Mouse (Mus musculus) left cerebral cortex, postnatal 14 days (tissue): ENCODE results near the gene Rgma. TPM values are rescaled to one million over a fixed set of nuclear protein-coding genes. Genes with fewer than 3 reads are reported as not detected.

ENCODE experiments used
- DNase-seq, 2 experiments: peaks; one replicate each; pipeline ENCODE4 v3.0.0; 2021 to 2022; ENCODE audit warnings: low spot score in 2 of 2, mixed read lengths in 1 of 2
- intact Hi-C: fragments of 180-260 bp; cut with DNase I; formaldehyde crosslinking; loops from one replicate; pipeline ENCODE4 v1.15.1; 2025
- total RNA-seq, 2 experiments: library from RNA; stranded (reverse); gene quantifications; 2 replicates each; pipeline ENCODE4 v1.2.3; 2021

The Rgma gene
- total RNA-seq, 2 experiments from 2014 or later: 84.6 to 103 TPM

DNA sequence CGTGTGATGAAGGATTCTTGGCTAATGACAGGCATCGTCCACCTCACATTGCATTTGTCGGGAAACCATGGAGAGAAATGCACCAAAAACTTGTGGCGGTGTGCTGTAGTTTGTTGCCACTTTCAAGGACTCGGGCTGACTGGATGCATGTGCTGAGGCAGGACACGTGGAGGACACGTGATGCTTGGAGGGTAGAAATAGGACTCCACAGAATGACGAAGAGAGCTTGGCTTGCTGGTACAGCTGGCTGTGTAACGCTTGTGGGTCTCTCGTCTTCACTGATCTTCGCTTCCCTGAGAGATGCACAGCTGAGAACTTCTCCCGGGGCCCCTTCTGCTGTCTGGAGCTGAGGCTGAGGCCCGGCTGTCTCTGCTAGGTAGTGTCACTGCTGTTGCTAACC, 47.9 kb downstream of the Rgma start:
- peak; percentile 72 to 86 for DNase-seq
- intact Hi-C loops: loop anchor here (2.0 kb wide), 1 partner anchor 1022 kb away; no protein-coding TSS in a partner anchor

GRCm38 (mm10) chr7:73424243-73424642, 48.9 kb downstream of the Rgma start:
- intact Hi-C loops: no loop called here
- no peak for DNase-seq

GRCm38 (mm10) chr7:73424705-73425104, 49.4 kb downstream of the Rgma start:
- DNase-seq: no peak
- intact Hi-C loops: no loop called here

DNA sequence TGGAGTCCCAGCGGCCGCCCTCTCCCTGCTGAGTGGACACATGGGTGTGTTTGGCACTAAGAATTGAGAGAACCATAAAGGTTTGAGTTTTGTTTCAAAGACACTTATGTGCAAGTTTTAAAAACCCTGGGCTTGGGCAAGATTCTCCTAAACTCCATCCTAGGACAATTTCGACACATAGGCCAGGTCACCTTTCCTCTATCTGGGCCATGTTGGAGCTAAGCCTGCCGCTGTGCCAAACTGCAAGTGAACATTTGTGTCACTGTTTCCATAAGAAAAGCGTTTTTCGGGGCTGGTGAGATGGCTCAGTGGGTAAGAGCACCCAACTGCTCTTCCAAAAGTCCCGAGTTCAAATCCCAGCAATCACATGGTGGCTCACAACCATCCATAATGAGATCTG, 50.1 kb downstream of the Rgma start:
- intact Hi-C loops: no loop called here

GRCm38 (mm10) chr7:73426235-73426634, 50.9 kb downstream of the Rgma start:
- no peak for DNase-seq
- intact Hi-C loops: no loop called here

More for the DNA sequence above, 50.1 kb downstream of the Rgma start:
- no peak for DNase-seq

DNA sequence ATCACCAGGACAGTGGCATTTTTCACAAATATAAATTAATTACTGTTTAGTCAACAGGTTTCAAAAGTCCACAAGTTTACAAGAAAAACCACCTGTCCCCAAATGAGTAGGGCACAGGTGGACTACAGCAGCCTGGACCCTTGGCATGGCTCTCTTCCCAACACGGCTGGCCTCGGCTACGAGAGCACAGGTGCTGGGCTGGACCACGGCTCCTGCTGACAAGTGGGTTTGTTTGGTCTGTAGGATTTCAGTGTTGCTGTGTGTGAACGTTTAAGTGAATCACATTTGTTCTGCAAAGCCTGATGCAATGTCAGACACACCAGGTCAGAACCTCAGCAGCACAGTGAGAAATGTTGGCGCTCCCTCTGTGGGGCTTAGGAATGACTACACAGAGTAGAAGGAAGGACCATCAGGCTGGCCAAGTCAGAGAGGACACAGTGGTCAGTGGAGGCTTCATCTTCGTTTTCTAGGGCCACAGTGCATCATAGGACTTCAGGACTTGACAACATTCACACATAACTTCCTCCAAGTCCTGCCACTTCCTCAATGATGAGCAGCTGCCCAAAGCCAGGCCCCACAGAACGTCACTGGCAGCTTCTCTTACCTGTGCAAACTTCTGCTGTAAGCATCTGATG, 51.6 kb downstream of the Rgma start:
- no peak for DNase-seq
- intact Hi-C loops: no loop called here

GRCm38 (mm10) chr7:73427794-73428193, 52.5 kb downstream of the Rgma start:
- DNase-seq: no peak

DNA sequence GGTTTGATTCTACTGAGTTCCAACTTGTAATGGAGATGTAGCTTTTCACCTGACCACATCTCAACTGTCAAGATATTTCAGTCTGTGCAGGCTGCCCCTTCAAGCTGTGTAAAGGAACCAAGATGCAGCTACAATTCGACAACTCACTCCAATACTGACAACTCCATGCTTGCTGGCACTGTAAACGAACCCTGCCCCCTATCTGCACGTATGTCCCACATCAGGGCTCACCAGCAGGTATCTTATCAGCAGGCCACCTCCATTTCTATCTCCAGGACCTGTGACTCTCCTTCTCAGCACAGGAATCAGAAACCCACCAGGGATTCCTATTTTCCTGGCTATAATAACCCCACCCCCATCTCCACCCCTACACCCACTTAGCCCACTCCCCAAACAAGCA, 53.2 kb downstream of the Rgma start:
- no peak for DNase-seq
- intact Hi-C loops: no loop called here

More at GRCm38 (mm10) chr7:73427794-73428193, 52.5 kb downstream of the Rgma start:
- intact Hi-C loops: no loop called here

GRCm38 (mm10) chr7:73433637-73434335, 58.5 kb downstream of the Rgma start:
- DNase-seq: no peak
- intact Hi-C loops: no loop called here

- intact Hi-C loops: no loop called here
- no peak for DNase-seq
Measured at GRCm38 (mm10) chr7:73434336-73434677, 59.0 kb downstream of the Rgma start.

DNA sequence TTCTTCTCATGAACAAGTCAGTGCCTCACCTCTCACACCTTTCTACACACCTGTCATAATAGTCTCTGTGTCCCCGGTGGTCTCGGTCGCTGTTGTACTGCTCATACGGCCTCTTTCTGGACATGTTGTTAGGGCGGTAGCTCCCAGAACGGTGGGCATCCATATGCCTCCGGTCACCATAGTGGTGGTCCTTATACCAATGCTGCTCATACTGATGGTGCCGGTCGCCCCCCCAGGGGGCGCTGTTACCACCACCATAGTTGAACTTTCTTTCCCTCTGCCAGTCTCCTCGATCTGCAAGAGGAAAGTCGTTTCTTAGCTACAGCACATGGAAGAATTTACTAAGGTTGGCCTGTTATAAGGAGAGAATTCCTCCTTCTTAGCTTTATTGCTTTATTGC, 60.4 kb downstream of the Rgma start:
- intact Hi-C loops: no loop called here
- DNase-seq: no peak

GRCm38 (mm10) chr7:73441802-73442201, 66.5 kb downstream of the Rgma start:
- no peak for DNase-seq
- intact Hi-C loops: no loop called here

GRCm38 (mm10) chr7:73442246-73442645, 66.9 kb downstream of the Rgma start:
- intact Hi-C loops: no loop called here
- no peak for DNase-seq

DNA sequence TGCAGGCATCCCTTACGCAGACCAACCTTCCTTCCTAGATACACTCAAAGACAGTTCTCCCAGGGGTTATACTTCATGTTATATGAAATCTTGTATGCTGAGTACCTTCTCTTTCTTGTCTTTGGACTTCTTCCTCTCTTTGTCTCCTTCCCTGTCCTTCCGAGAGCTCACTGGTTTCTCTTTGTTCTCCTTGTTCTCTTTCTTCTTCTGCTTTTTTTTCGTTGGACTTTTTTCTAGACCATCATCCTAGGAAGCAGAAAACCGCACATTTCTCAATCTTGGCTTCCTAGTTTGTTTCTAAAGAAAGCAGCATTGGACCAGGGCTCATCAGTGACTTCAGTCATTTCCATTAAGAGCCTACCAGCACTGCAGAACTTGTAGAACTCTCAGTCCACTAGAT, 76.3 kb downstream of the Rgma start:
- DNase-seq: no peak
- intact Hi-C loops: loop anchor here (5.0 kb wide), 1 partner anchor 176 kb away; no protein-coding TSS in a partner anchor

- intact Hi-C loops: loop anchor here (5.0 kb wide), 1 partner anchor 175 kb away; no protein-coding TSS in a partner anchor
- no peak for DNase-seq
Measured at GRCm38 (mm10) chr7:73452187-73452808, 77.0 kb downstream of the Rgma start.

DNA sequence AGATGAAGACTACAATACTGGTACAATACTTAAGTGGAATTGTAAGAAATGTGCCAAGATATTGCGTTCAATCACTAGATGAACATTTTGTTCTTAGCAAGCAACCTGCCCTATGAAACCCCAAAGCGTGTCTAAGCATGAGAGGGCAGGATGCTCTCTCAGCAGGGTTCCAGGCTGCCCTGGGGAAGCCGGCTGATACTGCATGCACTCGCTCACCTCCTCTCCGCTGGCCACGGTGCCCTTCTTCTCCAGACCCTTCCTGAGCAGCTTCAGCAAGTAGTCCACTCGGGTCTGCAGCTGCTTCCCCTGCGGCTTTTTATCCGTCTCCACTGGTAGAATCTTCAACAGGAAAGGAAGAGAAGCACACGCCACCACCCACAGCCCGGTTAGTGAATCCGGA, 78.8 kb downstream of the Rgma start:
- intact Hi-C loops: loop anchor here (5.0 kb wide), 1 partner anchor 173 kb away; no protein-coding TSS in a partner anchor
- no peak for DNase-seq

GRCm38 (mm10) chr7:73463546-73463945, 88.2 kb downstream of the Rgma start:
- intact Hi-C loops: no loop called here
- no peak for DNase-seq

- peak in 1 of 2 experiments; percentile 68 for DNase-seq
- intact Hi-C loops: no loop called here
Measured at GRCm38 (mm10) chr7:73467741-73468140, 92.4 kb downstream of the Rgma start.
